ENCODE assay signal across 30 mouse cellular contexts in genomic region chr2:73579168-73579567, GRCm38 (mm10). TPM values are rescaled to one million over a fixed set of nuclear protein-coding genes. Genes with fewer than 3 reads are reported as not detected.
"Had no signal": no experiment of that assay in that cellular context is flagged by ENCODE, and none has a peak within 500 bp of the region (broad histone marks: within the 10 kb centered on the region; RNA-seq: fewer than 3 reads in every experiment).

No protein-coding gene starts in this region.

- H3K27me3 ChIP-seq: heart, embryonic 15.5 days; hindbrain, embryonic 15.5 days; kidney, embryonic 15.5 days; limb, embryonic 13.5 days; limb, embryonic 15.5 days had no signal

- H3K9ac ChIP-seq: heart, embryonic 13.5 days; heart, embryonic 15.5 days; hindbrain, embryonic 13.5 days; hindbrain, embryonic 15.5 days; kidney, embryonic 15.5 days; limb, embryonic 13.5 days; limb, embryonic 15.5 days; liver, embryonic 12.5 days; liver, embryonic 14.5 days had no signal

- H3K4me2 ChIP-seq: heart, embryonic 11.5 days; heart, embryonic 13.5 days; heart, embryonic 15.5 days; hindbrain, embryonic 13.5 days; hindbrain, embryonic 15.5 days; kidney, embryonic 15.5 days; limb, embryonic 13.5 days; limb, embryonic 15.5 days; liver, embryonic 12.5 days had no signal

- DNase-seq: gastrocnemius, adult 2 months; gastrocnemius, postnatal 36 days; heart, adult 11 months; heart, adult 2 months; heart, postnatal 14 days; heart, postnatal 36 days; kidney, adult 11 months; kidney, adult 2 months; kidney, adult 9 months; kidney, postnatal 14 days; kidney, postnatal 36 days; layer of hippocampus, adult 9-11 months; layer of hippocampus, postnatal 36 days; left cerebral cortex, postnatal 4 days had no signal

- H3K36me3 ChIP-seq: heart, embryonic 13.5 days; heart, embryonic 15.5 days; hindbrain, embryonic 13.5 days; hindbrain, embryonic 15.5 days; kidney, embryonic 15.5 days; limb, embryonic 13.5 days; limb, embryonic 15.5 days; liver, embryonic 12.5 days had no signal

- ATAC-seq: hindbrain, postnatal 0 days; intestine, embryonic 16.5 days; liver, embryonic 12.5 days had no signal

- H3K9me3 ChIP-seq: heart, embryonic 13.5 days; heart, embryonic 15.5 days; hindbrain, embryonic 13.5 days; hindbrain, embryonic 15.5 days; kidney, embryonic 15.5 days; limb, embryonic 13.5 days; limb, embryonic 15.5 days; liver, embryonic 12.5 days had no signal

- H3K4me1 ChIP-seq: heart, embryonic 15.5 days; hindbrain, embryonic 13.5 days; hindbrain, embryonic 15.5 days; kidney, embryonic 15.5 days; liver, embryonic 12.5 days had no signal

- H3K27ac ChIP-seq: heart, adult 2 months; heart, embryonic 13.5 days; heart, embryonic 15.5 days; hindbrain, embryonic 13.5 days; hindbrain, embryonic 15.5 days; hindbrain, postnatal 0 days; kidney, embryonic 15.5 days; kidney, postnatal 0 days; limb, embryonic 13.5 days; limb, embryonic 15.5 days; liver, embryonic 12.5 days; liver, embryonic 14.5 days had no signal

- H3K4me3 ChIP-seq: heart, adult 2 months; heart, embryonic 13.5 days; heart, embryonic 15.5 days; hindbrain, embryonic 13.5 days; hindbrain, embryonic 15.5 days; kidney, embryonic 15.5 days; limb, embryonic 13.5 days; liver, embryonic 12.5 days had no signal

RNA-seq across cellular contexts. Expression of gene Chrna1, which starts 1.0 kb away (rescaled TPM):
- total RNA-seq: heart, adult 2 months; heart, postnatal 14 days; heart, postnatal 36 days; hematopoietic stem cell, adult 5-6 weeks; hindbrain, postnatal 0 days; liver, adult 2 months had no signal
- polyA plus RNA-seq: kidney, adult 2 months; large intestine, adult 2 months; liver, adult 2 months had no signal
